Mouse (Mus musculus) lung, embryonic 14.5 days (tissue): ENCODE measurements around the gene Cdyl. TPM values are rescaled to one million over a fixed set of nuclear protein-coding genes. Genes with fewer than 3 reads are reported as not detected.

Experiments
- ATAC-seq: fragments of 200-750 bp; cut with Nextera tagmentation; 2 replicates; pipeline ENCODE4 v1.8.0; 2017; ENCODE audit warnings: mild to moderate bottlenecking, moderate TSS enrichment, moderate library complexity; ENCODE audit not compliant: insufficient read depth
- DNase-seq: peaks from one replicate; pipeline ENCODE4 v3.0.0-alpha.2; 2015
- H3K27ac ChIP-seq: fragments of 300-500 bp; sonication (generic); 2 replicates; pipeline ENCODE4 v1.5.1; 2014; ENCODE audit warnings: low read depth, mild to moderate bottlenecking, moderate library complexity
- H3K27me3 ChIP-seq: fragments of 300-500 bp; sonication (generic); 2 replicates; pipeline ENCODE4 v1.6.1; 2014; ENCODE audit warnings: low read length, control low read depth; ENCODE audit not compliant: insufficient read depth
- H3K36me3 ChIP-seq: fragments of 300-500 bp; sonication (generic); 2 replicates; pipeline ENCODE4 v1.6.1; 2014; ENCODE audit warnings: control low read depth; ENCODE audit not compliant: insufficient read depth
- H3K4me1 ChIP-seq: fragments of 300-500 bp; sonication (generic); 2 replicates; pipeline ENCODE4 v1.6.1; 2014; ENCODE audit warnings: antibody characterized with exemption, control low read depth; ENCODE audit not compliant: insufficient read depth
- H3K4me2 ChIP-seq: fragments of 300-500 bp; sonication (generic); 2 replicates; pipeline ENCODE4 v1.6.1; 2014; ENCODE audit warnings: mild to moderate bottlenecking
- H3K4me3 ChIP-seq: fragments of 300-500 bp; sonication (generic); 2 replicates; pipeline ENCODE4 v1.5.1; 2014; ENCODE audit warnings: low read depth, low read length
- H3K9ac ChIP-seq: fragments of 300-500 bp; sonication (generic); 2 replicates; pipeline ENCODE4 v1.6.1; 2014
- H3K9me3 ChIP-seq: fragments of 300-500 bp; sonication (generic); 2 replicates; pipeline ENCODE4 v1.6.1; 2016; ENCODE audit warnings: low read depth, low read length, control low read depth
- CTCF ChIP-seq: IDR thresholded peaks from 2 replicates; pipeline ENCODE4 v1.5.1; 2016; ENCODE audit warnings: antibody characterized with exemption, low read depth
- WGBS: fragments of 180-500 bp; shearing (Covaris S2); extraction: QIAGEN DNeasy Blood & Tissue Kit; methylation state at CpG from one replicate; pipeline ENCODE4 v1.1.7; 2014; 5-methylcytosine and 5-hydroxymethylcytosine counted together
- polyA plus RNA-seq: library from polyadenylated mRNA; unstranded; fragments of >200 nt; fragmentation: Nextera tagmentation; extraction: Ambion mirVana; gene quantifications from 2 replicates; pipeline ENCODE4 v1.2.1, GENCODE M21; 2014

Cdyl gene
- polyA plus RNA-seq, 1 experiment from 2014 or later: 24.1 TPM

DNA sequence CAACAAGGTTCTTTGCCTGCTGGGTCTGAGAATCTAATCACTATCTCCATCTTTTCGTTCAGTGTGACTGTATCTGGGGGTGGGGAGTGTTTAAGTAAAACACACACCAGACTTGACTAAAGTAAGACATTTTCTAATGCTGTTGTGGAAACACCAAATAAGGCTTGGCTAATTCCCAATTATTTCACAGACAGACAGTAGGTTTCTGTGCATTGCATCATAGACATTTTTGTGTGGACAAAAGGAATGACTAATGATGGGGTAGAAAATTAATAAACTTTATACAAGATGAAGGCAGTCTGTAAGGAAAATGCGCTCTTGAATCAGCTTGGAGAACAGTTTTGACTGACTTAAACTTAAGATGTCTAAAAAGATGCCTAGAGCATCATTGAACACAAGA lies 100.7 kb downstream of the Cdyl start:
- Histone ChIP-seq H3K27ac (no peak overlapping the region), H3K9me3 (no peaks in the 10 kb centered on the region), H3K27me3 (no peaks in the 10 kb centered on the region), H3K4me1 (0 out of 2 replicates have a peak, but pooled peaks cover 2% of the 10 kb centered on the region), H3K36me3 (no peaks in the 10 kb centered on the region), H3K4me3 (no peak overlapping the region), H3K9ac (no peak overlapping the region), H3K4me2 (no peak overlapping the region)
- ATAC-seq: no peak
- TF ChIP-seq CTCF: no peak
- no peak for DNase-seq
- WGBS: 81% methylated on average over 2 of the region's 2 CpGs

DNA sequence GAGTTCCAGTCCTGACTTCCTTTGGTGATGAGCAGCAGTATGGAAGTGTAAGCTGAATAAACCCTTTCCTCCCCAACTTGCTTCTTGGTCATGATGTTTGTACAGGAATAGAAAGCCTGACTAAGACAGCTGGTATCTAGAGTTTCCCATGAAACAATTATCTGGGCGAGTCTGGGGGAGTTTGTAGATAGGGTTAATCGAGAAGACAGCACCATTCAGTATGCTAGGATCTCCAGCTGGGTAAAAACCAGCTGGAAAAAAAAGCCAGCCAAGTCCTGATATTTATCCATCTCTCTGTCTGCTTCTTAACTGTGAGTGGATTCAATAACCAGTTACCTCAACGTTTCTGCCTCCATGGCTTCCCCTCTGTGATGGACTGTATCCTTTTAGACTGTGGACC lies 104.9 kb downstream of the Cdyl start:
- no peak overlapping the region for H3K4me2 ChIP-seq
- H3K27ac ChIP-seq: no peak overlapping the region
- H3K4me1 ChIP-seq: peaks cover 17% of the 10 kb centered on the region
- H3K36me3 ChIP-seq: no peaks in the 10 kb centered on the region
- no peaks in the 10 kb centered on the region for H3K9me3 ChIP-seq
- DNase-seq: no peak
- no peak overlapping the region for H3K4me3 ChIP-seq
- H3K27me3 ChIP-seq: no peaks in the 10 kb centered on the region
- no peak for TF ChIP-seq CTCF
- 42% methylated on average over 3 of the region's 3 CpGs for WGBS
- H3K9ac ChIP-seq: no peak overlapping the region
- ATAC-seq: no peak

DNA sequence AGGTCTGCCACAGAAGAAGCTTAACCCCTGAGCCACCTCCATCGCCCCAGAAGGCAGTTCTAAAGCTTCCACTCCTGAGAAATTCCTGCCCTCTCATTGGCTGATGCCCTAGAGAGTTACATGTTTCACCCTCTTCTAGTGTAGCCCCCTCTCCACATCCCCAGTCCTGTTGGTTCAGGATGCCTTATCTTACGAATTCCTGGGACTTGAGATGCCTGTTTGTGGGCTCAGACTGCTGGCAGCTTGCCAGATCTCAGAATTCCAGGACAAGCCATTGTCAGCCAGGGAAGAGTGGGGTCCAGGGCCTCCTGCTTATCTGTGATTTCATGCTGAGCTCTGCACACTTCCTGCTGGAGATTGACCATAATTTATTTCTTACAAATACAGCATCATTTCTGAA lies 106.2 kb downstream of the Cdyl start:
- Histone ChIP-seq H3K36me3 (no peaks in the 10 kb centered on the region), H3K4me1 (peaks cover 17% of the 10 kb centered on the region), H3K27me3 (no peaks in the 10 kb centered on the region), H3K9ac (no peak overlapping the region), H3K27ac (peak overlapping the region; percentile 75), H3K4me3 (no peak overlapping the region), H3K9me3 (no peaks in the 10 kb centered on the region), H3K4me2 (no peak overlapping the region; the same call in 1 of the 2 replicates)
- 13% methylated on average over 2 of the region's 2 CpGs for WGBS
- DNase-seq: peak; percentile 86
- TF ChIP-seq CTCF: no peak
- peak; percentile 92 for ATAC-seq

DNA sequence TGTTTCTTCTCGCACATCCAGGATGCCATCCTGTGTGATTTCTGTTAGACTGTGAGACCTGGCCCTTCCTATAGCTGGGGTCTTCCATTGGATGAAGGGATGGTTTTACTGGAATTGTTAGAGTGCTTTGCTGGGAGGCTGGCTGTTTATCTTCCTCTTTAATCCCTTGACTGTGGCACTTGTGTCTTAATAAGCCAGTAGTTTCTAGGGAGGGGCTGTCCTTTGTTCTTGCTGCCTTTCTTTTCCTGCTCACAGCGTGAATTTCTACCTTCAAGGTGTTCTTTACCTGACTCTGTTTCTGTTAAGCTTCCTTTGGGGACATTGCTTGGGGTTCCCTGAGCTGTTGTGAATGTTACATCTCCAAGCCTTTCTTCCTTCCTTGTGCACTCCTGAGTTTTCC lies 110.0 kb downstream of the Cdyl start:
- Histone ChIP-seq H3K9me3 (no peaks in the 10 kb centered on the region), H3K4me2 (no peak overlapping the region)

DNA sequence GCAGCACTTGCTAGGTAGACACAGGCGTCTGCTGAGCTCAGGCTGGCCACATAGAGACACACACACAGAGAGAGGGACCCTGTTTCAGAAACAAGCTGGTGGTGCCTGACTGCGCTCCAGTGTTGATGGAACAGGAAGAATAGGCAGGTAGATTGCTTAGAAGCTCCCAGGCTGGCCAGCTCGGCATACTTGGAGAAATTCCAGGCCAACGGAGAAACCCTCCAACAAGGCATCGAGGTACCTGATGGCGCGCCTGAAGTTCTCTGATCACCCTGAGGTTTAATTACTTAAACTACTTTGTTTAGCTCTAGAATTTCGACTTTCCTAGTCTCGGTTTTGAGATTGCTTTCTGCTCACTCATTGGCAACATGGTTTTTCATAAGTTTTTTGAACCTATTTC lies 110.8 kb downstream of the Cdyl start:
- Histone ChIP-seq H3K4me2 (no peak overlapping the region), H3K36me3 (no peaks in the 10 kb centered on the region), H3K4me1 (peaks cover 14% of the 10 kb centered on the region), H3K9ac (no peak overlapping the region), H3K27me3 (no peaks in the 10 kb centered on the region), H3K4me3 (no peak overlapping the region), H3K9me3 (no peaks in the 10 kb centered on the region), H3K27ac (no peak overlapping the region; the same call in 1 of the 2 replicates)
- 65% methylated on average over 9 of the region's 9 CpGs for WGBS
- ATAC-seq (no peak), DNase-seq (peak; percentile 28)
- no peak for TF ChIP-seq CTCF

More for the DNA sequence above, 110.0 kb downstream of the Cdyl start:
- DNase-seq (no peak), ATAC-seq (no peak)
- H3K4me3 ChIP-seq: no peak overlapping the region
- no peaks in the 10 kb centered on the region for H3K36me3 ChIP-seq
- peaks cover 17% of the 10 kb centered on the region for H3K4me1 ChIP-seq
- no peak for TF ChIP-seq CTCF
- 58% methylated on average over 2 of the region's 2 CpGs for WGBS
- no peak overlapping the region for H3K27ac ChIP-seq
- no peak overlapping the region for H3K9ac ChIP-seq
- H3K27me3 ChIP-seq: no peaks in the 10 kb centered on the region

DNA sequence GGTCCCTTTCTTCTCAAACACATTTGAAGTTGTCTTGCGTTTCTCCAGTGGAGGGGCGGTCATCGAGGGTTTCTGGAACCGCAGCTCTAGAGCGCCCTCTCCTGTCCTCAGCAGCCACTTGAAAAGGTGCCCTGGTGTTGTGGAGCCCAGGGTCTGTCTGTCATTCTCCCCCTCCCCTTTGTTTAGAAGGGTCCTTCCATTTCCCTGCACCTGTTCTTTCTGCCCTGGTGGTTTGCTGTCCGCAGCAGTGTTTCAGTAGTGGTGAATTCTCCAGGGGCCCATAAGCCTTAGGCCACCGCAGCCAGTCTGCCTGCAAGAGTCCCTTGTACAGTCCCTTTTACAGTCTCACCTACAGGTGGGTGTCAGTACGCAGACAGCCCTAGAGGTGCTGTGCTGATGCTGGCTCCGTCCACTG lies 112.3 kb downstream of the Cdyl start:
- no peak for ATAC-seq
- WGBS: 72% methylated on average over 9 of the region's 9 CpGs

DNA sequence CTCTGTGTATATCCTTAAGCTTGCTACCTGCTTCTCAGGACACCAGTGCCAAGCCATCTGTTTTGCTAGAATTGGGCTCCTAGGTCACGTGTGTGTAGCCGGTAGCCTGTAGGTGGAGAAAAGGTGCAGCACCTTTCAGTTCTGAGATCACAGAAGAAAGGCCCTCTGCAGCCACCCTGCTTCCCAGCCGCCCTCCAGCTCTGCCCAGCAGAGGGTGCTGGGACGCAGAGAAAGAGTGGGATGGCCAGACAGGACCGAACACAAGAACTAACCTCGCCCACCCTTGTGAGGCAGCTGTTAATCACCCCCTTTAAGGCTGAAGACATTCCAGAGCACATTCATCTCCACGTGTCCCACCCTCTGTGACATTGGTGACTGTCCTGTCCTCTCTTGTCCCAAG lies 114.1 kb downstream of the Cdyl start:
- Histone ChIP-seq H3K9me3 (no peaks in the 10 kb centered on the region), H3K27ac (no peak overlapping the region), H3K9ac (no peak overlapping the region), H3K4me2 (no peak overlapping the region), H3K27me3 (no peaks in the 10 kb centered on the region), H3K36me3 (no peaks in the 10 kb centered on the region), H3K4me1 (no peaks in the 10 kb centered on the region), H3K4me3 (no peak overlapping the region)
- no peak for ATAC-seq
- peak; percentile 8 for DNase-seq
- peak; percentile 47 for TF ChIP-seq CTCF
- WGBS: 56% methylated on average over 7 of the region's 7 CpGs

More for the DNA sequence above, 112.3 kb downstream of the Cdyl start:
- peak; percentile 53 for TF ChIP-seq CTCF
- DNase-seq: peak; percentile 46
- Histone ChIP-seq H3K9ac (no peak overlapping the region), H3K27ac (no peak overlapping the region), H3K4me2 (no peak overlapping the region), H3K4me3 (no peak overlapping the region), H3K4me1 (0 out of 2 replicates have a peak, but pooled peaks cover 5% of the 10 kb centered on the region), H3K27me3 (no peaks in the 10 kb centered on the region), H3K36me3 (no peaks in the 10 kb centered on the region), H3K9me3 (no peaks in the 10 kb centered on the region)

- 77% methylated on average over 7 of the region's 7 CpGs for WGBS
- Histone ChIP-seq H3K9ac (no peak overlapping the region), H3K4me3 (no peak overlapping the region), H3K4me1 (no peaks in the 10 kb centered on the region), H3K27ac (no peak overlapping the region), H3K4me2 (no peak overlapping the region), H3K36me3 (no peaks in the 10 kb centered on the region), H3K9me3 (no peaks in the 10 kb centered on the region), H3K27me3 (no peaks in the 10 kb centered on the region)
- peak; percentile 74 for DNase-seq
- no peak for ATAC-seq
- no peak for TF ChIP-seq CTCF
Measured at GRCm38 (mm10) chr13:35776123-35776522, 116.5 kb downstream of the Cdyl start.
